Mouse (Mus musculus) gastrocnemius, adult 2 months (tissue): ENCODE measurements around the gene Iqcf5. TPM values are rescaled to one million over a fixed set of nuclear protein-coding genes. Genes with fewer than 3 reads are reported as not detected.

Source experiments
- DNase-seq: peaks from one replicate; pipeline ENCODE4 v3.0.0; 2022
- H3K27ac ChIP-seq: fragments of 200-600 bp; 2 replicates; pipeline ENCODE4 v1.8.1; 2022; ENCODE audit warnings: mild to moderate bottlenecking
- H3K4me3 ChIP-seq: fragments of 200-600 bp; 2 replicates; pipeline ENCODE4 v1.8.1; 2022; ENCODE audit warnings: mild to moderate bottlenecking, moderate library complexity
- CTCF ChIP-seq: fragments of 200-600 bp; IDR thresholded peaks from 2 replicates; pipeline ENCODE4 v1.8.1; 2022; ENCODE audit warnings: antibody characterized with exemption, mild to moderate bottlenecking, moderate library complexity
- intact Hi-C: fragments of 180-260 bp; cut with DNase I; formaldehyde crosslinking; loops from one replicate; pipeline ENCODE4 v1.15.1; 2025
- total RNA-seq, 2 experiments: library from RNA; stranded (reverse); gene quantifications; 2 replicates each; pipeline ENCODE4 v1.2.3; 2021

The Iqcf5 gene
- total RNA-seq, 2 experiments from 2014 or later: not detected

- intact Hi-C loops: no loop called here
- Histone ChIP-seq H3K27ac (no peak within 1 kb of the TSS), H3K4me3 (no peak within 1 kb of the TSS)
- no peak for TF ChIP-seq CTCF
- no peak for DNase-seq
Measured at GRCm38 (mm10) chr9:106561531-106561930, 47.2 kb downstream of the Iqcf5 start, which contains the start of gene Iqcf3. TSS of gene Iqcf3 (minus strand) at chr9:106561631.

- intact Hi-C loops: no loop called here
- TF ChIP-seq CTCF: no peak
- Histone ChIP-seq H3K27ac (no peak overlapping the region), H3K4me3 (no peak overlapping the region)
- no peak for DNase-seq
Measured at GRCm38 (mm10) chr9:106562291-106562690, 47.9 kb downstream of the Iqcf5 start.

- Histone ChIP-seq H3K27ac (no peak overlapping the region), H3K4me3 (no peak overlapping the region)
- DNase-seq: no peak
- intact Hi-C loops: no loop called here
- TF ChIP-seq CTCF: no peak
Measured at GRCm38 (mm10) chr9:106564025-106564424, 49.7 kb downstream of the Iqcf5 start.

Other genes with a start within 250 kb of the Iqcf5 start
- gene Poc1a, start 233.5 kb upstream of the Iqcf5 start, total RNA-seq: 1 to 10 TPM; 1.4 to 2.1 TPM
- 10 to 100 TPM; 26.6 to 34.6 TPM for gene Dusp7, start 145.9 kb upstream of the Iqcf5 start, total RNA-seq
- gene Rpl29, start 85.1 kb upstream of the Iqcf5 start, total RNA-seq: 100 to 1,000 TPM; 253 to 301 TPM
- gene Acy1, start 76.3 kb upstream of the Iqcf5 start, total RNA-seq: 10 to 100 TPM in 1 of 2 experiments, 1 to 10 TPM in 1; 8.2 to 14.9 TPM
- gene Abhd14b, start 67.1 kb upstream of the Iqcf5 start, total RNA-seq: 1 to 10 TPM; 4.8 to 6.1 TPM
- gene Abhd14a, start 66.9 kb upstream of the Iqcf5 start, total RNA-seq: 10 to 100 TPM; 15.9 to 19.8 TPM
- gene Pcbp4, start 61.3 kb upstream of the Iqcf5 start, total RNA-seq: 10 to 100 TPM; 63.8 to 69.0 TPM
- under 1 TPM in 1 of 2 experiments, not detected in 1; 0.15 TPM for gene Gpr62, start 48.6 kb upstream of the Iqcf5 start, total RNA-seq
- gene Rrp9, start 38.6 kb upstream of the Iqcf5 start, total RNA-seq: 10 to 100 TPM; 23.9 to 24.7 TPM
- 10 to 100 TPM; 60.4 to 75.3 TPM for gene Parp3, start 37.6 kb upstream of the Iqcf5 start, total RNA-seq
- not detected for gene Iqcf1, start 14.6 kb upstream of the Iqcf5 start, total RNA-seq
- not detected for gene Iqcf3, start 47.1 kb downstream of the Iqcf5 start, total RNA-seq
- gene Iqcf4, start 56.4 kb downstream of the Iqcf5 start, total RNA-seq: not detected
- gene Iqcf6, start 112.0 kb downstream of the Iqcf5 start, total RNA-seq: not detected
- gene Grm2, start 141.5 kb downstream of the Iqcf5 start, total RNA-seq: not detected
- 10 to 100 TPM; 31.7 to 32.6 TPM for gene Tex264, start 171.4 kb downstream of the Iqcf5 start, total RNA-seq